Mouse (Mus musculus) kidney, embryonic 16.5 days (tissue): ENCODE data around the gene Ncoa5. TPM values are rescaled to one million over a fixed set of nuclear protein-coding genes. Genes with fewer than 3 reads are reported as not detected.

Source experiments
- ATAC-seq: fragments of 200-750 bp; cut with Nextera tagmentation; 2 replicates; pipeline ENCODE4 v1.8.0; 2017; ENCODE audit warnings: moderate TSS enrichment; ENCODE audit not compliant: low FRiP score, low TSS enrichment
- H3K27ac ChIP-seq: fragments of 300-500 bp; sonication (generic); 2 replicates; pipeline ENCODE4 v1.5.1; 2014; ENCODE audit warnings: low read length
- H3K27me3 ChIP-seq: fragments of 300-500 bp; sonication (generic); 2 replicates; pipeline ENCODE4 v1.6.1; 2014; ENCODE audit warnings: low read length, control low read depth, mixed read lengths; ENCODE audit not compliant: insufficient read depth
- H3K36me3 ChIP-seq: fragments of 300-500 bp; sonication (generic); 2 replicates; pipeline ENCODE4 v1.6.1; 2014; ENCODE audit warnings: low read length, control low read depth, mixed read lengths; ENCODE audit not compliant: insufficient read depth
- H3K4me1 ChIP-seq: fragments of 300-500 bp; sonication (generic); 2 replicates; pipeline ENCODE4 v1.6.1; 2014; ENCODE audit warnings: low read length, control low read depth, mixed read lengths; ENCODE audit not compliant: insufficient read depth
- H3K4me2 ChIP-seq: fragments of 300-500 bp; sonication (generic); replicated peaks from 2 replicates; pipeline ENCODE4 v1.6.1; 2014; ENCODE audit warnings: low read depth, low read length
- H3K4me3 ChIP-seq: fragments of 300-500 bp; sonication (generic); 2 replicates; pipeline ENCODE4 v1.5.1; 2014; ENCODE audit warnings: mild to moderate bottlenecking, low read length
- H3K9ac ChIP-seq: fragments of 300-500 bp; sonication (generic); replicated peaks from 2 replicates; pipeline ENCODE4 v1.6.1; 2014; ENCODE audit warnings: low read length
- H3K9me3 ChIP-seq: fragments of 300-500 bp; sonication (generic); 2 replicates; pipeline ENCODE4 v1.6.1; 2016; ENCODE audit warnings: low read length, control low read depth
- WGBS: fragments of 180-500 bp; shearing (Covaris S2); extraction: QIAGEN DNeasy Blood & Tissue Kit; methylation state at CpG from one replicate; pipeline ENCODE4 v1.1.7; 2014; 5-methylcytosine and 5-hydroxymethylcytosine counted together
- polyA plus RNA-seq: library from polyadenylated mRNA; unstranded; fragments of >200 nt; fragmentation: Nextera tagmentation; extraction: Ambion mirVana; gene quantifications from 2 replicates; pipeline ENCODE4 v1.2.1, GENCODE M21; 2015

Ncoa5 gene
- polyA plus RNA-seq, 1 experiment from 2014 or later, result 69.8 TPM

DNA sequence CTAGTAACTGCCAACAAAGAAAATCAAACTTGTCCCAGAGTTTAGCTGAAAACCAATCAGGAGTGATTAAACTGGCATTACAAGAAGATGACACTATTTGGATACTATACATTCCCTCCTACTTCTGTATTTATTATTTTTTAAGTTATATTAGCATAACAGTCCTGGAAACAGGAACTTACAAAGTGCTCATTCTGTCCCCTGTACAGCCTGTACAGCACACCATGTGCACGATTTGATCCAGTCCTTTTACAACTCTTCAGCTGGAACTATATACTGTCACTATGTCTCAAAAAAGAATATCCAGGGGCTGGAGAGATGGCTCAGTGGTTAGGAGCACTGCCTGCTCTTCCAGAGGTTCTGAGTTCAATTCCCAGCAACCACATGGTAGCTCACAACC, 7.5 kb downstream of the Ncoa5 start:
- no peaks in the 10 kb centered on the region for H3K9me3 ChIP-seq
- H3K9ac ChIP-seq, result no peak overlapping the region
- no peak overlapping the region for H3K4me2 ChIP-seq
- no peak overlapping the region for H3K27ac ChIP-seq
- H3K36me3 ChIP-seq, result 0 out of 2 replicates have a peak, but pooled peaks cover 5% of the 10 kb centered on the region
- H3K27me3 ChIP-seq, result no peaks in the 10 kb centered on the region
- peaks cover 1% of the 10 kb centered on the region; the same call in 1 of the 2 replicates for H3K4me1 ChIP-seq
- no peak overlapping the region for H3K4me3 ChIP-seq
- 63% methylated on average over 1 of the region's 1 CpGs for WGBS
- ATAC-seq, result no peak

DNA sequence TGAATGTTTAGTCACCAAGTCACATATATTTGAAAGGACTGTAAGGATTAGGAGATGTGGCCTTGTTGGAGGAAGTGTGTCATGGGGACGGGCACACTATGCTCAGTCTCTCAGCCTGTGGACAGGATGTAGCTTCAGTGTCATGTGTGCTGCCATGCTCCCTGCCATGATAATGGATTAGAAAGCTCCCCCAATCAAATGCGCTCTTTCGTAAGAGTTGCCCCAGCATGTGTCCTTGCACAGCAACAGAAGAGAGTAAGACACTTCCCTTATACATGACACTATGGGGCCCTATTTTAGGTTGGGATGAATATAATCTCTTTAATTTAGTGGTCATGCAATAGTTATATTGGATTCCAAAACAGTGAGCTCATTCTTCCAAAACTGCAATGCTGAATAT, 14.2 kb downstream of the Ncoa5 start:
- Histone ChIP-seq H3K4me1 (no peaks in the 10 kb centered on the region), H3K27me3 (no peaks in the 10 kb centered on the region), H3K27ac (no peak overlapping the region), H3K36me3 (0 out of 2 replicates have a peak, but pooled peaks cover 11% of the 10 kb centered on the region), H3K9ac (no peak overlapping the region), H3K9me3 (no peaks in the 10 kb centered on the region), H3K4me3 (no peak overlapping the region), H3K4me2 (no peak overlapping the region)
- 90% methylated on average over 3 of the region's 3 CpGs for WGBS
- no peak for ATAC-seq

DNA sequence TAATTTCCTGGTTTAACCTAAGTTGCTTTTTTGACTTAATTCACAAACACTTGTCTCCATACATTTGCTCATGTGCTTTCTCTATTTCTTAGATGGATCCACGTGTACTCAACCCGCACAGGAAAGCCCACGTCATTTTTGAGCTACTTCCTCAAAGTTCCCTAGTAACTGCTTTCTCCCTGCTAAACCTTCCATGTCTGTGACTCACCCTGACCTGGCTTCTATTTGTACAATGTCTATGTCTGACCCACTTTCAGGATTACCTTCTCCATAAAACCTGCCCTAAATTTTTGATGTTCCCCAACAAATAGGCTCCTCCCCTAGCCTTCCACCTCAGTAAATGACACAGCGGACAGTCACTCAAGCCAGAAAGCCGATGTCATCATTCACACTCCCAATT, 19.7 kb downstream of the Ncoa5 start:
- H3K4me2 ChIP-seq, result no peak overlapping the region
- no peak overlapping the region for H3K4me3 ChIP-seq
- H3K4me1 ChIP-seq, result no peaks in the 10 kb centered on the region
- no peak overlapping the region for H3K27ac ChIP-seq
- H3K9me3 ChIP-seq, result no peaks in the 10 kb centered on the region
- no peak for ATAC-seq
- no peak overlapping the region for H3K9ac ChIP-seq
- no peaks in the 10 kb centered on the region for H3K27me3 ChIP-seq
- H3K36me3 ChIP-seq, result peaks cover 29% of the 10 kb centered on the region
- WGBS, result 98% methylated on average over 5 of the region's 5 CpGs

DNA sequence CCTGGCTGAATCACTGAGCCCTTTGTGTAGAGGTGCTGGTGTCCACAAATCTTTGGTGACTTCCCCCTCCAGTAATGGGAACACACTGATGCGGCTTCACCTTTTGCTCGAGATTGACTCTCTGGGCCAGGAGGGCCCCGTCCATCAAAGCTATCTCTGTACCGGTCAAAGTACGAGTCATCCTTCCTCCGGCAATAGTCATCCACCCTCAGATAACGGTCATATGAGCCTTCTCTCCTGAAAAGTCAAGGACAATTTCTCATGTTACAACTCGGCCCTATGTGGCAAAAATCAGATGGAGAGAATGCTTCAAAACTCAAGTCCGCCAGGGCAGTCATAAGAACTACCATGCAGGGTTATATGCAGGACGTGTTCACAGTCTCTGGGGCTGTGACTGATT, 24.3 kb downstream of the Ncoa5 start:
- no peak overlapping the region for H3K27ac ChIP-seq
- no peak for ATAC-seq
- WGBS, result 72% methylated on average over 10 of the region's 10 CpGs
- peaks cover 67% of the 10 kb centered on the region for H3K36me3 ChIP-seq
- no peaks in the 10 kb centered on the region for H3K27me3 ChIP-seq
- H3K9ac ChIP-seq, result no peak overlapping the region
- H3K4me2 ChIP-seq, result no peak overlapping the region
- H3K4me1 ChIP-seq, result no peaks in the 10 kb centered on the region
- no peak overlapping the region for H3K4me3 ChIP-seq
- H3K9me3 ChIP-seq, result no peaks in the 10 kb centered on the region

DNA sequence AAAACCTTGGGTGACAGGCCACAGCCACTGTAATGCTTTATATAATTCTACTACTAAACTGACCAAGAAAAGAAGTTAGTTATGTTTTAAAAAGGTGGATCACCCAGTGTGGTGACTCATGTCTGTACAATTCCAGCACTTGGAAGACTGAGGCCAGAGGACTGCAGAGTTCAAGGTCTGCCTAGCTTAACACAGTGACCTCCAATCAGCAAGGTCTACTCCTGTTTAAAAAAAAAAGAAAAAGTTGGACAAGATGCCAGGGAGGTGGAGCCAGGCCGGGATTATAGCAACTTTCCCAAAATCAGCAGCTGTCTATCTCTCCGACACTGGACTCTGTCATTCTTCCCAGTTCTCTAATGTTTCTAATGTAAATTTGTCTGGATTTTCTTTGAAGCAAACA, 25.1 kb downstream of the Ncoa5 start:
- H3K4me2 ChIP-seq, result no peak overlapping the region
- WGBS, result 86% methylated on average over 2 of the region's 2 CpGs
- no peak overlapping the region for H3K4me3 ChIP-seq
- no peak overlapping the region for H3K27ac ChIP-seq
- no peaks in the 10 kb centered on the region for H3K4me1 ChIP-seq
- H3K27me3 ChIP-seq, result no peaks in the 10 kb centered on the region
- no peaks in the 10 kb centered on the region for H3K9me3 ChIP-seq
- H3K9ac ChIP-seq, result no peak overlapping the region
- peaks cover 75% of the 10 kb centered on the region for H3K36me3 ChIP-seq
- ATAC-seq, result no peak

DNA sequence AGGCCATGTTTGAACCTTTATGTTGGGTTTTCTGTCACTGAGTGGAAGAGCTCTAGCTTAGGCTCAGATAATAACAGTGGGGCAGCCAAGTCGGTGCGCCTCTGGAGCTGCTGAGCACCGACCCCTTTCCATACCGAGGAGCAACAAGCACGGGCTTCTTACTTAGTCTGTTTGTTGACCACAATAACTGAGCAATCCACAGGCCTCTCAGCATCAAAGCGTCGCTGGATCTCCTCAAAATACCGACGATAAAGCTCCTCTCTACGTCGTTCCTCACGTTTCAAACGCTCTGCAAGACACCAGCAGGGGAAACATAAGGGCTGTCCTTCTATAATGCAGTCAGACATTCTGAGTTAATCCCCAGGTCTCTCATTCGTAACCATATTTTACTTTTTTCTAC, 25.5 kb downstream of the Ncoa5 start:
- Histone ChIP-seq H3K9me3 (no peaks in the 10 kb centered on the region), H3K4me1 (no peaks in the 10 kb centered on the region), H3K4me2 (no peak overlapping the region), H3K27me3 (no peaks in the 10 kb centered on the region), H3K36me3 (peaks cover 79% of the 10 kb centered on the region), H3K4me3 (no peak overlapping the region), H3K9ac (no peak overlapping the region), H3K27ac (no peak overlapping the region)
- 96% methylated on average over 14 of the region's 14 CpGs for WGBS
- ATAC-seq, result no peak

DNA sequence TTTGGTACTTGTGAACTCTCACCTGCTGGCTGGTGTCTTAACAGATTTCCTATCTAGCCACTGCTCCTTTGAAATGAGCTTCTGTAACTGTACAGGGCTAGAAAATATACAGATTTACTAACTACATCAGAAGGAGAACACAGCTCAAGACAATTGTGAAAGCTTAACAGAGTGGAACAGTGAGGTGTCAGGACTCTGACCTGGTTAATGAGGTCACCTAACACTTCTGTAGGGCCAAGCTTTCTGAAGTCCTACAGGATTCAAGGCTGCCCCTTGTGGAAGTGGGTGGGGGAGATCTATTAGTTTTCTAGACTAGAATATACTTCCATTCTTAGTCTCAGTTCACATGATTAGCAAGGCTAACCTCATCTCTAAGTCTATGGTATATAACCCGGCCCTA, 26.7 kb downstream of the Ncoa5 start:
- no peak overlapping the region for H3K9ac ChIP-seq
- H3K36me3 ChIP-seq, result peaks cover 90% of the 10 kb centered on the region
- no peaks in the 10 kb centered on the region for H3K4me1 ChIP-seq
- H3K27me3 ChIP-seq, result no peaks in the 10 kb centered on the region
- no peak overlapping the region for H3K4me3 ChIP-seq
- no peak overlapping the region for H3K27ac ChIP-seq
- no peak overlapping the region for H3K4me2 ChIP-seq
- no peak for ATAC-seq
- no peaks in the 10 kb centered on the region for H3K9me3 ChIP-seq
- WGBS, result 100% methylated on average over 1 of the region's 1 CpGs

DNA sequence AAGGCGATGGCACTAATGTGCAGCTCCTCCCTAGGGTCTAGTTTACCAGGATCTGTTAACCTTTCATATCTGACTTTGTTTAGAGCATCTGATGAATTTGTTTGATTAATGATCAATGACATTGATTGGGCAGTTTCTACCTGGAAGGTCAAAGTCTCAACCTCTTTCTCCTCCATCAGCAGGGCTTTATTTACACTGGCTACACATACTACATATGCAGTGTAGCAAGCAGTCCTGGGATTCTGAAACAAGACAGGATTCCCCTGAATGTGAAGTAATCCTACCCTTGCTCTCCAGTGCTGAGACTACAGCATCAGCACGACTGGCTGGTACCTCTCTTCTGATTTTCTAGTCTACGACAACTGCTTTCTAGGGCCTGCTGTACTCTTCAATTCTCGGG, 27.9 kb downstream of the Ncoa5 start:
- H3K4me3 ChIP-seq, result no peak overlapping the region
- no peaks in the 10 kb centered on the region for H3K4me1 ChIP-seq
- no peaks in the 10 kb centered on the region for H3K27me3 ChIP-seq
- WGBS, result 93% methylated on average over 4 of the region's 4 CpGs
- no peaks in the 10 kb centered on the region for H3K9me3 ChIP-seq
- H3K36me3 ChIP-seq, result peaks cover 90% of the 10 kb centered on the region
- no peak overlapping the region for H3K9ac ChIP-seq
- ATAC-seq, result no peak
- no peak overlapping the region for H3K4me2 ChIP-seq
- H3K27ac ChIP-seq, result no peak overlapping the region

DNA sequence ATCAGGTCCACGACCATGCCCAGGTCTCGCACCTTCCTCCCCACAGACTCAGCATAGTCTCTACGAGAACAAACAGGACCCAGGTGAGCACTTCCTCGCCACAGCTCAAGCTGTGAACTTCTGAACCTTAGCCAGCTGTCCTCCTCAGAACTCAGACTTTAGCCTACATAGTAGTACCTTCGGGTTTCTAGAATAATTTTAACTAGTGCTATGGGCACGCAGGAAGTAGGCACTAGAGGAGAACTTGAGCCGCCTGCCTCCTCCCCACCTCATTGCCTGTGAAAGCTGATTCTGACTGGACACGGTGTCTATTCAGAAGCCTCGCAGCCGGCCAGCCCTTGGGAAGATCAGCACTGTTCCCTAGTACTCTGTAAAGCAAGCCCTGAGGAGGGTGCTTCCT, 30.4 kb downstream of the Ncoa5 start:
- Histone ChIP-seq H3K4me1 (no peaks in the 10 kb centered on the region), H3K4me2 (no peak overlapping the region), H3K4me3 (no peak overlapping the region), H3K27me3 (peaks cover under 1% of the 10 kb centered on the region; the same call in 1 of the 2 replicates), H3K27ac (no peak overlapping the region), H3K36me3 (peaks cover 93% of the 10 kb centered on the region), H3K9me3 (no peaks in the 10 kb centered on the region), H3K9ac (no peak overlapping the region)
- WGBS, result 84% methylated on average over 10 of the region's 10 CpGs
- no peak for ATAC-seq

DNA sequence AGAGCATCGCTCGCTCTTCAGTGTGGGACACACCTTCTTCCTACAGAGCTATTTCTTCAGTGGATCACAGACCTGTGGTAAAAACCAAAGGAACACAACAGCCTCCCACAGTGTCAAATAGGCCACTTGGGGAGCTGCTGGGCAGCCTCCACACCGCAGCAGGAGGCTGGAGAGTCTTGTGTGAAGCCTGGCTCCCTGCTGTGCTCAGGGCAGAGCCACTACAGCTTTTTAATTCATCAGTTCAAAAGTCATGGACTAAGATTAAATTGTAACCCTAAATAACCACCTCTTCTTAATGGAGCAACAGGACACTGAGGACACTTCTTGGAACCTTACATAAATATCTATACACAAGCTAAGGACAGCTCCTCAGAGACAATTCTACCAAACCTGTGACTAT, 31.6 kb downstream of the Ncoa5 start:
- no peak overlapping the region for H3K4me2 ChIP-seq
- no peak overlapping the region for H3K4me3 ChIP-seq
- WGBS, result 84% methylated on average over 3 of the region's 3 CpGs
- peaks cover 84% of the 10 kb centered on the region for H3K36me3 ChIP-seq
- H3K9me3 ChIP-seq, result no peaks in the 10 kb centered on the region
- no peak overlapping the region for H3K9ac ChIP-seq
- ATAC-seq, result no peak
- H3K27ac ChIP-seq, result no peak overlapping the region
- H3K4me1 ChIP-seq, result peaks cover 7% of the 10 kb centered on the region; the same call in 1 of the 2 replicates
- peaks cover 11% of the 10 kb centered on the region for H3K27me3 ChIP-seq

DNA sequence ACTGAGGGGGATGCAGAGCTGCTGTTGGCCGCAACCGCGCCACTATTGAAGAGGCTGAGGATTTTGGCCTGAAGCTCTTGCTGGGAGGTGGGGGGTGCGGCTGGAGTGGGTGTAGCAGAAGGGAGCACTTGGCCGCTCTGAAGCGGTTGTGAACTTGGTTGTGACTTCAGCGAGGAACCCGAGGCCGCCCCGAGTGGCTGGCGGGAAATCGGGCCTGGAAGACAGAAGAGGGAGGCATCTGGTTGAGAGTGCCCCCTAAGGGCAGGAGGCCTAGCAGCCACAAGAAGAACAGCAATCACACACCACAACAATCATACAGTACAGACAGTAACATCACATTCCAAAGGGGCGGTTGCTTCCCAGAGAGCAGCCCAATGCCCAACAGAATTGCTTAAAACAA, 32.7 kb downstream of the Ncoa5 start:
- Histone ChIP-seq H3K4me2 (no peak overlapping the region), H3K9ac (no peak overlapping the region), H3K9me3 (no peaks in the 10 kb centered on the region), H3K27ac (no peak overlapping the region), H3K27me3 (peaks cover 22% of the 10 kb centered on the region), H3K4me3 (no peak overlapping the region), H3K36me3 (peaks cover 72% of the 10 kb centered on the region), H3K4me1 (peaks cover 16% of the 10 kb centered on the region)
- ATAC-seq, result no peak
- WGBS, result 94% methylated on average over 13 of the region's 13 CpGs
